ENCODE assay signal across 8 mouse cellular contexts in the genomic region with DNA sequence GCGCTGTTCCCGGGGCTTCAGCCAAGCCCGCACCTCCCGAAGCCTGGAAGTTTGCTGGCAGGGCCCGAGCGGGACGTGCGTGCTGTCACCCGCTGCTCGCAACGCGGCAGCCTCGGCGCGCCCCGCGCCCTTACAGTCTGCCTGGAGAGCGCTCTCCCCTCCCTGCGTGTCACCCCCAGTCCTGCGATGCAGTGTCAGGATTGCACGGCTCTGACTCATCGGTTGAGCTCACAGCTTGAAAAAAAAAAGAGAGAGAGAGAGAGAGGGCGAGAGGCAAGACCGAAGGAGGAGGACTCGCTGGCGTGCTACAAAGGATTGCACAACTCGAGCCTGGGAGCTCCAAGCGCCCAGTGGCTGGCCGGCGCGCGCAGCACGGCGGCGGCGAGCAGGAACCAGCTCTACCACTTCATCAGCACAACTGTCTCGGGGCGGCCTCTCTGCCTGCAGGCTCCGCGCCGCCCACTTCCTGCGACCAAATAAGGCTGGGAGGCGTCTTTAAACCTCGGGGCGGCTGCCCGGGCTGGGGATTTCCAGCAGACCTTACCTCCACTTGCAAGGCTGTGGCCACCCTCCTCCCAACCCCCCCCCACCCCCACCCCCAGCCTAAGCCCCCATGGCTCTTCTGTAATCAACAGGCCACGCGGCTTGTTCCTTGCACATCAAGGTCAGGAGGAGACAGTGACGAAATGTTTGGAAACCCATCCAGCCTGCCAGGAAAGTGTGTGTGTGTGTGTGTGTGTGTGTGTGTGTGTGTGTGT. TPM values are rescaled to one million over a fixed set of nuclear protein-coding genes. Genes with fewer than 3 reads are reported as not detected.
A peak's percentile ranks its signal among the peaks of the same experiment; 100 is the strongest.
DNase-seq lines count a peak whose midpoint lies in the region; ATAC-seq lines count a peak whose summit lies in the region.

No protein-coding gene starts in this region.

- ATAC-seq in inflammation-experienced regulatory T-cells, adult 6 months: peak; percentile 84
- peak; percentile 86 for ATAC-seq in megakaryocyte progenitor cell, adult 5-6 weeks (replicated peaks; ENCODE audit: poor library complexity)

- DNase-seq in adrenal gland, adult (ENCODE audit: inconsistent age in 2 of 2, low spot score in 1 of 2): peak; percentile 97
- DNase-seq in embryo, embryonic 10.5 days (ENCODE audit: low spot score): peak; percentile 95
- peak; percentile 90 for DNase-seq in gastrocnemius, postnatal 10 days
- DNase-seq in left cerebral cortex, postnatal 10 days (ENCODE audit: extremely low spot score in 1 of 2, low spot score in 2 of 2): peak; percentile 88 to 95
- peak; percentile 93 to 95 for DNase-seq in right cerebral cortex, postnatal 10 days (ENCODE audit: low spot score in 2 of 2)
- peak; percentile 96 for DNase-seq in urinary bladder, postnatal 14 days (ENCODE audit: low spot score)

- intact Hi-C loops in left cerebral cortex, postnatal 10 days (cut with DNase I): no loop called here

RNA-seq across cellular contexts. Expression of gene Elmsan1, which starts 24.9 kb away (rescaled TPM):
- 10 to 100 TPM; 15.6 to 18.5 TPM for total RNA-seq in gastrocnemius, postnatal 10 days (2021)
- 1 to 10 TPM; 3.9 to 9.5 (median 7.2) TPM for polyA plus RNA-seq in inflammation-experienced regulatory T-cells, adult 6 months (2017; shearing (Covaris generic))
- 10 to 100 TPM; 12.3 to 13.5 TPM for total RNA-seq in left cerebral cortex, postnatal 10 days (2021)
- total RNA-seq in megakaryocyte progenitor cell, adult 5-6 weeks (2015): 13.7 and 14.1 TPM in 2 replicates
- total RNA-seq in megakaryocyte progenitor cell, adult 5-6 weeks (2017): 11.5 and 15.2 TPM in 2 replicates

RNA-seq across cellular contexts. Expression of gene Pnma1, which starts 45.5 kb away (rescaled TPM):
- under 1 TPM; 0.23 to 0.54 TPM for total RNA-seq in gastrocnemius, postnatal 10 days (2021)
- polyA plus RNA-seq in inflammation-experienced regulatory T-cells, adult 6 months (2017; shearing (Covaris generic)): under 1 TPM in 2 of 3 experiments, not detected in 1; 0.40 to 0.44 TPM
- 1 to 10 TPM; 7.0 to 8.5 TPM for total RNA-seq in left cerebral cortex, postnatal 10 days (2021)
- total RNA-seq in megakaryocyte progenitor cell, adult 5-6 weeks (2015): 0.15 TPM in 2 replicates
- total RNA-seq in megakaryocyte progenitor cell, adult 5-6 weeks (2017): 0.24 and 0.62 TPM in 2 replicates

Comparison
In these comparisons a context has a peak if more than half of its experiments do, and no peak if none do; other contexts are left out.
1. Peak in every context shown above with its lines: DNase-seq and ATAC-seq.
2. RNA of gene Pnma1, which starts 45.5 kb away (total RNA-seq): 7.0 to 8.5 TPM in left cerebral cortex, postnatal 10 days; 0.15 to 0.62 TPM in megakaryocyte progenitor cell, adult 5-6 weeks and 0.23 to 0.54 TPM in gastrocnemius, postnatal 10 days; every median in the first group is over 4 times any median in the second.